Mouse (Mus musculus): ENCODE measurements around the gene Mex3a. TPM values are rescaled to one million over a fixed set of nuclear protein-coding genes. Genes with fewer than 3 reads are reported as not detected.
A peak's percentile ranks its signal among the peaks of the same experiment; 100 is the strongest.

Gene Mex3a
- total and polyA plus RNA-seq, 3 experiments: 1.1 to 4.9 (median 2.5) TPM

- H3K4me3 ChIP-seq (replicated peaks in 1 of 3; ENCODE audit: low read depth in 2 of 3, low read length in 2 of 3, poor library complexity in 1 of 3): peak overlapping the region in 1 of 3 experiments; percentile 87
- H3K9me3 ChIP-seq (replicated peaks; ENCODE audit: low read length): no peaks in the 10 kb centered on the region
- H3K9ac ChIP-seq (ENCODE audit: insufficient read depth, low read depth): no peak overlapping the region
- in situ Hi-C loops (cut with MboI; ENCODE audit: low pct_ligation_motif_present, low pct_unique_long_range_greater_than_20kb, low sequenced_read_pairs): no loop called here
- H3K36me3 ChIP-seq (replicated peaks in 1 of 2; ENCODE audit: control insufficient read depth in 1 of 2, insufficient read depth in 1 of 2, low read length in 1 of 2): peaks cover 0 to 12% of the 10 kb centered on the region in 2 experiments
- dilution Hi-C loops (cut with MboI; ENCODE audit: extremely low pct_ligation_motif_present, extremely low pct_unique_long_range_greater_than_20kb, low sequenced_read_pairs): no loop called here
- peak overlapping the region; percentile 79; the same call in 1 of the 2 replicates for H3K4me2 ChIP-seq (ENCODE audit: insufficient read depth, low read depth, poor library complexity, severe bottlenecking)
- no peak overlapping the region for H3K27ac ChIP-seq (ENCODE audit: insufficient read depth, low read depth)
- no peak for TF ChIP-seq USF1 (IDR thresholded peaks at IDR 0.05; ENCODE audit: low read depth, low read length)
- no peak for TF ChIP-seq RCOR1 (conservative IDR thresholded peaks at IDR 0.05; ENCODE audit: low read depth, low read length)
- TF ChIP-seq JUND (conservative IDR thresholded peaks at IDR 0.05; ENCODE audit: low read depth, low read length): no peak
- H3K27me3 ChIP-seq (replicated peaks): peaks cover 10% of the 10 kb centered on the region
- peaks cover 8 to 49% of the 10 kb centered on the region in 2 experiments for H3K4me1 ChIP-seq (ENCODE audit: control insufficient read depth in 1 of 2, insufficient read depth in 2 of 2)
- DNase-seq (ENCODE audit: extremely low read depth): no peak
- H3K79me2 ChIP-seq (replicated peaks; ENCODE audit: control insufficient read depth, extremely low read depth, insufficient read depth, poor library complexity, severe bottlenecking): no peaks in the 10 kb centered on the region; the same call in 1 of the 2 replicates
Observed at GRCm38 (mm10) chr3:88500655-88501365, 31.4 kb upstream of the Mex3a start.

- dilution Hi-C loops (cut with MboI; ENCODE audit: extremely low pct_ligation_motif_present, extremely low pct_unique_long_range_greater_than_20kb, low sequenced_read_pairs): no loop called here
- H3K9me3 ChIP-seq (replicated peaks; ENCODE audit: low read length): no peaks in the 10 kb centered on the region
- H3K4me2 ChIP-seq (ENCODE audit: insufficient read depth, low read depth, poor library complexity, severe bottlenecking): peak overlapping the region; percentile 79
- no peak for DNase-seq (ENCODE audit: extremely low read depth)
- no peak overlapping the region for H3K27ac ChIP-seq (ENCODE audit: insufficient read depth, low read depth)
- TF ChIP-seq ELF1 (IDR thresholded peaks at IDR 0.05; ENCODE audit: low read depth, low read length) (no peak), GABPA (IDR thresholded peaks at IDR 0.05; ENCODE audit: insufficient replicate concordance, low read depth, low read length) (no peak), IRF4 (IDR thresholded peaks at IDR 0.05; ENCODE audit: low read depth, low read length) (0 out of 2 replicates have a peak, but pooled peaks have one; percentile 24)
- peaks cover 8 to 55% of the 10 kb centered on the region in 2 experiments for H3K4me1 ChIP-seq (ENCODE audit: control insufficient read depth in 1 of 2, insufficient read depth in 2 of 2)
- H3K9ac ChIP-seq (ENCODE audit: insufficient read depth, low read depth): peak overlapping the region; percentile 64; the same call in 1 of the 2 replicates
- peak overlapping the region in 2 of 3 experiments; percentile 87 for H3K4me3 ChIP-seq (replicated peaks in 1 of 3; ENCODE audit: low read depth in 2 of 3, low read length in 2 of 3, poor library complexity in 1 of 3)
- no peaks in the 10 kb centered on the region; the same call in 1 of the 2 replicates for H3K79me2 ChIP-seq (replicated peaks; ENCODE audit: control insufficient read depth, extremely low read depth, insufficient read depth, poor library complexity, severe bottlenecking)
- peaks cover 10% of the 10 kb centered on the region for H3K27me3 ChIP-seq (replicated peaks)
- in situ Hi-C loops (cut with MboI; ENCODE audit: low pct_ligation_motif_present, low pct_unique_long_range_greater_than_20kb, low sequenced_read_pairs): no loop called here
- peaks cover 0 to 12% of the 10 kb centered on the region in 2 experiments for H3K36me3 ChIP-seq (replicated peaks in 1 of 2; ENCODE audit: control insufficient read depth in 1 of 2, insufficient read depth in 1 of 2, low read length in 1 of 2)
Observed at GRCm38 (mm10) chr3:88501366-88502030, 30.7 kb upstream of the Mex3a start.

- H3K36me3 ChIP-seq (replicated peaks in 1 of 2; ENCODE audit: control insufficient read depth in 1 of 2, insufficient read depth in 1 of 2, low read length in 1 of 2): peaks cover 0 to 12% of the 10 kb centered on the region in 2 experiments
Observed at GRCm38 (mm10) chr3:88502031-88502571, 30.1 kb upstream of the Mex3a start.

More at GRCm38 (mm10) chr3:88502031-88502571, 30.1 kb upstream of the Mex3a start:
- Histone ChIP-seq H3K27me3 (replicated peaks) (peaks cover 10% of the 10 kb centered on the region), H3K9ac (ENCODE audit: insufficient read depth, low read depth) (peak overlapping the region; percentile 64), H3K4me2 (ENCODE audit: insufficient read depth, low read depth, poor library complexity, severe bottlenecking) (peak overlapping the region; percentile 79), H3K4me1 (ENCODE audit: control insufficient read depth in 1 of 2, insufficient read depth in 2 of 2) (peaks cover 9 to 58% of the 10 kb centered on the region in 2 experiments), H3K79me2 (replicated peaks; ENCODE audit: control insufficient read depth, extremely low read depth, insufficient read depth, poor library complexity, severe bottlenecking) (no peaks in the 10 kb centered on the region; the same call in 1 of the 2 replicates), H3K27ac (ENCODE audit: insufficient read depth, low read depth) (no peak overlapping the region), H3K9me3 (replicated peaks; ENCODE audit: low read length) (no peaks in the 10 kb centered on the region), H3K4me3 (replicated peaks in 1 of 3; ENCODE audit: low read depth in 2 of 3, low read length in 2 of 3, poor library complexity in 1 of 3) (peak overlapping the region; percentile 62 to 87 (median 87))
- dilution Hi-C loops (cut with MboI; ENCODE audit: extremely low pct_ligation_motif_present, extremely low pct_unique_long_range_greater_than_20kb, low sequenced_read_pairs): no loop called here
- in situ Hi-C loops (cut with MboI; ENCODE audit: low pct_ligation_motif_present, low pct_unique_long_range_greater_than_20kb, low sequenced_read_pairs): no loop called here
- TF ChIP-seq MXI1 (IDR thresholded peaks at IDR 0.05; ENCODE audit: low read depth, low read length) (0 out of 2 replicates have a peak, but pooled peaks have one; percentile 14), TBP (conservative IDR thresholded peaks at IDR 0.05; ENCODE audit: low read depth, low read length) (no peak), ZC3H11A (IDR thresholded peaks at IDR 0.05; ENCODE audit: low read depth, low read length) (no peak)
- no peak for DNase-seq (ENCODE audit: extremely low read depth)

All from CH12.LX (cell line).